Mouse (Mus musculus): ENCODE data around the gene Panx1. TPM values are rescaled to one million over a fixed set of nuclear protein-coding genes. Genes with fewer than 3 reads are reported as not detected.

The Panx1 gene
- 5.2 TPM for polyA plus RNA-seq (2014; fragmentation: Illumina TruSeq; extraction: RNeasy Lipid Tissue Mini Kit (QIAGEN cat#74804); ENCODE audit: low read depth, low replicate concordance)

DNA sequence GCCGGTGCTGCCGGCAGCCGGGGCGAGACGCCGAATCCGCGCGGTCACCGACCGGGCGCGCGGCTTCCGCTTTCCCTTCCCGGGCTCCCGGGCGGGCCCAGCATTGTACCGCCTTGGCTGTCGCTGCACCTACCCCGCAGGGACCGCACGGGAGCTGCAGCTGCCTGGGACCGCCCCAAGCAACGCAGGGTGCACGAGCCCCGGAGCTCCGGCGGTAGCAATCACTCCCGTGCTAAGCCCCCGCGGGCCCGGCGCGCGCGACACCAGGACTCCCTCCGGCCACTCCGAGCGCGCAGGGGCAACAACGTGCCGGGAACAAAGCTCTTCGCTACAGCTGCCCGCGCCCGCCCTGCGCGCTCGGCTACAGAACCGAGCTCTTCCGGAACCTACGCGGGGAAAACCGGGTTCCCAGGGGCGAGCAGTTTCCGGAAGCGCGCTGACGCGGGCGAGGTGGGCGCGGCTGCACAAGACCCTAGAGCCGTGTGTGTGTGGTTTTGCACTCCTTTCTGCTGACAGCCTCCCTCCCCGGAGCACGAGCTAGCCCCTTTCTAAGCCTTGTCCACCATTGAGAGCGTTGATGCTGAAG lies at the start of gene Panx1:
Panx1 (minus strand) TSS at position 395 of the 586 bp plus-strand sequence.

Other genes starting within 250 kb of the Panx1 start
- not detected for gene Gpr83, start 185.3 kb downstream of the Panx1 start, polyA plus RNA-seq (2014; fragmentation: Illumina TruSeq; extraction: RNeasy Lipid Tissue Mini Kit (QIAGEN cat#74804); ENCODE audit: low read depth, low replicate concordance)
- not detected for gene Izumo1r, start 141.5 kb downstream of the Panx1 start, polyA plus RNA-seq (2014; fragmentation: Illumina TruSeq; extraction: RNeasy Lipid Tissue Mini Kit (QIAGEN cat#74804); ENCODE audit: low read depth, low replicate concordance)
- gene Hephl1, start 66.6 kb upstream of the Panx1 start, polyA plus RNA-seq (2014; fragmentation: Illumina TruSeq; extraction: RNeasy Lipid Tissue Mini Kit (QIAGEN cat#74804); ENCODE audit: low read depth, low replicate concordance) = 2.9 TPM
- 0.29 TPM for gene Vstm5, start 193.6 kb upstream of the Panx1 start, polyA plus RNA-seq (2014; fragmentation: Illumina TruSeq; extraction: RNeasy Lipid Tissue Mini Kit (QIAGEN cat#74804); ENCODE audit: low read depth, low replicate concordance)
- gene Med17, start 234.5 kb upstream of the Panx1 start, polyA plus RNA-seq (2014; fragmentation: Illumina TruSeq; extraction: RNeasy Lipid Tissue Mini Kit (QIAGEN cat#74804); ENCODE audit: low read depth, low replicate concordance) = 60.7 TPM